Mouse (Mus musculus) forebrain, postnatal 0 days (tissue): ENCODE data around the gene Tubgcp4. TPM values are rescaled to one million over a fixed set of nuclear protein-coding genes. Genes with fewer than 3 reads are reported as not detected.
A peak's percentile ranks its signal among the peaks of the same experiment; 100 is the strongest.
"Not testable (repeated sequence)": the region's sequence is repeated elsewhere in the genome, so short reads cannot be mapped to it uniquely, and the experiment has no call there.

Experiments used
- ATAC-seq: fragments of 200-750 bp; cut with Nextera tagmentation; 2 replicates; pipeline ENCODE4 v1.8.0; 2017; ENCODE audit warnings: mild to moderate bottlenecking, moderate library complexity
- DNase-seq: peaks from one replicate; pipeline ENCODE4 v3.0.0-alpha.2; 2015
- H3K27ac ChIP-seq: fragments of 300-500 bp; sonication (generic); 2 replicates; pipeline ENCODE4 v1.5.1; 2014; ENCODE audit warnings: low read depth, mild to moderate bottlenecking, antibody characterized with exemption, low read length, moderate library complexity, mixed read lengths
- H3K27me3 ChIP-seq: fragments of 300-500 bp; sonication (generic); 2 replicates; pipeline ENCODE4 v1.6.1; 2014; ENCODE audit warnings: mild to moderate bottlenecking, low read length, mixed read lengths; ENCODE audit not compliant: insufficient read depth
- H3K36me3 ChIP-seq: fragments of 300-500 bp; sonication (generic); 2 replicates; pipeline ENCODE4 v1.6.1; 2014; ENCODE audit warnings: mild to moderate bottlenecking, moderate library complexity; ENCODE audit not compliant: insufficient read depth
- H3K4me1 ChIP-seq: fragments of 300-500 bp; sonication (generic); 2 replicates; pipeline ENCODE4 v1.6.1; 2014; ENCODE audit warnings: antibody characterized with exemption; ENCODE audit not compliant: insufficient read depth
- H3K4me2 ChIP-seq: fragments of 300-500 bp; sonication (generic); 2 replicates; pipeline ENCODE4 v1.6.1; 2014; ENCODE audit warnings: low read depth, mild to moderate bottlenecking, moderate library complexity
- H3K4me3 ChIP-seq: fragments of 300-500 bp; sonication (generic); 2 replicates; pipeline ENCODE4 v1.5.1; 2014; ENCODE audit warnings: low read depth, low read length, mixed read lengths
- H3K9ac ChIP-seq: fragments of 300-500 bp; sonication (generic); 2 replicates; pipeline ENCODE4 v1.6.1; 2014; ENCODE audit warnings: mild to moderate bottlenecking
- H3K9me3 ChIP-seq: fragments of 300-500 bp; sonication (generic); 2 replicates; pipeline ENCODE4 v1.6.1; 2016; ENCODE audit warnings: low read length
- CTCF ChIP-seq: sonication (generic); IDR thresholded peaks from 2 replicates; pipeline ENCODE4 v1.5.1; 2016; ENCODE audit warnings: antibody characterized with exemption, control low read depth, low read depth
- WGBS: fragments of 180-500 bp; shearing (Covaris S2); extraction: QIAGEN DNeasy Blood & Tissue Kit; methylation state at CpG from one replicate; pipeline ENCODE4 v1.1.7; 2014; 5-methylcytosine and 5-hydroxymethylcytosine counted together
- polyA plus RNA-seq: library from polyadenylated mRNA; unstranded; fragments of >200 nt; fragmentation: Nextera tagmentation; extraction: Ambion mirVana; gene quantifications from 2 replicates; pipeline ENCODE4 v1.2.1, GENCODE M21; 2015
- total RNA-seq: library from RNA; depleted of rRNA; stranded (reverse); fragments of >200 nt; gene quantifications from 2 replicates; pipeline ENCODE4 v1.2.3, GENCODE M21; 2014; rRNA removed

Tubgcp4 gene
- 26.1 and 29.7 TPM in 2 replicates for total RNA-seq
- 12.4 and 18.5 TPM in 2 replicates for polyA plus RNA-seq

DNA sequence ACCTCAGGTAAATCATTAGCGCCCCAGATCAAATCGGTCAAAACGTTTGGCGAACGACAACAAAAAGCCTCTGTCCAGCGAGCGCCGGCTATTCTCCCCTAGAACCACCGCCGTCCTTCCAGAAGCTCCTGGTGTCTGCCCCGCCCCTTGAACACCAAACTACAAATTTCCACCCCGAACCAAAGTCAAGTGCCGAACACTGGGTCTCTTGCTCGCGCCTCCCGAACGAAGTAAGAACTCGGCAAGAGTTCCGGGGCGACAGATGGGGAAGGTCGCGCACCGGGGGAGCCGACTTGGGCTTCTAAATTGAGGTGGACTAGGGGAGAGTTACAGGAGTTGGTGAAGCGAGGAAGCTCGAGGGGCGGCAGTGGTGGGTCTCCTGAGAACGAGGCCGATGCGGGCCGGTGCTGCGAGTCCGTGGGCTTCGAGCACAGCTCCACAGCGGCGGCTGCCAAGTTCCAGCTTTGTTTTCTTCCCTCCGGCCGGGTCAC lies at the start of gene Tubgcp4:
TSS of gene Tubgcp4 (plus strand) at position 174 of the 491 bp plus-strand sequence.
- TF ChIP-seq CTCF: no peak
- Histone ChIP-seq H3K4me3 (peak within 1 kb of the TSS; percentile 89), H3K27ac (peak within 1 kb of the TSS; percentile 76), H3K9ac (peak within 1 kb of the TSS; percentile 71), H3K4me1 (peaks cover 13% of the 10 kb centered on the region), H3K4me2 (peak within 1 kb of the TSS; percentile 71), H3K9me3 (no peaks in the 10 kb centered on the region), H3K36me3 (peaks cover 19% of the 10 kb centered on the region), H3K27me3 (no peaks in the 10 kb centered on the region)
- peak; percentile 54 for ATAC-seq
- under 1% methylated on average over 36 of the region's 38 CpGs for WGBS
- no peak for DNase-seq

DNA sequence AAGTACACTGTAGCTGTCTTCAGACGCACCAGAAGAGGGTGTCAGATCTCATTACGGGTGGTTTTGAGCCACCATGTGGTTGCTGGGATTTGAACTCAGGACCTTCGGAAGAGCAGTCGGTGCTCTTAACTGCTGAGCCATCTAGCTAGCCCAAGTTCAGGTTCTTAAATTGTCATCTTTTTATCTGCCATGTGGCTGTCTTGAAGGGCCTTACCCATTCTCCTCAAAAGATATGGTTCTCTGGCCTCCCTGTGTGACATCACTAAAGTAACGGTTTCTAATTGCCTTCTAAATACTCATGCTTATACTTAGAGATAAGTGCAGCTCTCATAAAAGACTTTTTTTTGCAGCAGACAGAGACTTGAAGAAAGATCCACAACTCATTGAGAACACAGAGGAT lies 44.2 kb upstream of the Tubgcp4 start:
- WGBS: 90% methylated on average over 5 of the region's 5 CpGs
- DNase-seq, H3K4me3 ChIP-seq, H3K4me1 ChIP-seq, ATAC-seq, H3K36me3 ChIP-seq, H3K9me3 ChIP-seq, H3K27ac ChIP-seq, H3K4me2 ChIP-seq, H3K27me3 ChIP-seq, H3K9ac ChIP-seq: not testable (repeated sequence)

DNA sequence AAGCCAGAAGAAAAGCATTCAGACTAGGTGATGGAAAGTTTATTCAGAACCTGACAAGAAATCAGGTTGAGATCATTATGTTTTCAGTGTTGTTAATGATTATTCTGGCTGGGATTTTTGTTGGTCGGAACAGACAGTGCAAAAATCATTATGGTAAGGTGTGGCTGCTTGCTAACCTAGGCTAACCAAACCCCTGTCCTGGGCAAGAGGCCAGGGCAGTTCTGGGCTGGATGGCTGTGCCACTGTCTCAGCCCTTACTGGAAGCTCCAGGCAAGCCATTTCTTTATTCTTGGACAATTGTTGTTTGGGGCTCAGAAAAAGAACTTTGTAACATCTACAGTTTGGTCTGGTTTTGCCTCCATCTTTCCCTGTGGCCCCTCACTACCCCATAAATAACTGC lies 42.9 kb upstream of the Tubgcp4 start:
- no peak for ATAC-seq
- WGBS: 70% methylated on average over 1 of the region's 1 CpGs
- Histone ChIP-seq H3K27me3 (no peaks in the 10 kb centered on the region), H3K4me3 (no peak overlapping the region), H3K9ac (no peak overlapping the region), H3K9me3 (no peaks in the 10 kb centered on the region), H3K4me1 (no peaks in the 10 kb centered on the region), H3K36me3 (no peaks in the 10 kb centered on the region), H3K4me2 (no peak overlapping the region), H3K27ac (no peak overlapping the region)
- no peak for DNase-seq
- TF ChIP-seq CTCF: no peak

DNA sequence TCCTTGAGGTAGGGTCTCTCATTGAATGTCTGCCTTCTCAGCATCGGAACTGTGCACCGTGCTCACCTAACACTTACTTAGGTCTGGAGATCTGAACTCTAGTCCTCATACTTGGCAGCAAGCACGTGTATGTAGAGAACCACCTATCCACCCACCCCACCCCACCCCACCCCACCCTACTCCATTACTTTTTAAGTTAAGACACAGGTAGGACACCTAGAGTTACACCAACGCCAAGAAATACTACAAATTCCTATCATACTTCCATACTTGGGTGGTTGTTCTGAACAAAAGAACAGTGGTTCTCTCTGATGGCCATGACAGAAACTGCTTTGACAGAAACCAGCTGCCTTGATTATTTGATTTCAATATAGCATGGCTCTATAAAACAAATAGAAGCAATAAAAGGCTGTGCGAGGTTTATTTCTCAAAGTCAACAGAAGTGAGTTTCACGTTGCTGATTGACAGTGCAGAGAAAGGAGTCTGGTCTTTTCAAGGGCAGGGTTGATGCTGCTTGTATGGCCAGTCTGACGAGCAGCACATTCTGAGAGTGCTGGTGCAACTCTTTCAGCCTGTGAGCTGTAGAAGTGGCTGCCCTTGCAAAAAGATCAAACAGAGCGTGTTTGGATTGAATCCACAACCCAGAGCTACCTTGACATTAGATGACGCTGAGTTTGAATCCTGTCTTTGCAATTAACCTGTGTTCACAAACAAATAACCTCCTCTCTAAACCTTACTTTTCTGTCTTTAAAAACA lies 41.4 kb upstream of the Tubgcp4 start:
- H3K4me2 ChIP-seq: no peak overlapping the region
- no peak overlapping the region for H3K27ac ChIP-seq
- no peaks in the 10 kb centered on the region for H3K27me3 ChIP-seq
- ATAC-seq (no peak), DNase-seq (no peak)
- TF ChIP-seq CTCF: no peak
- no peaks in the 10 kb centered on the region for H3K36me3 ChIP-seq
- H3K4me3 ChIP-seq: no peak overlapping the region
- 71% methylated on average over 9 of the region's 9 CpGs for WGBS
- H3K4me1 ChIP-seq: no peaks in the 10 kb centered on the region
- no peak overlapping the region for H3K9ac ChIP-seq
- no peaks in the 10 kb centered on the region for H3K9me3 ChIP-seq

DNA sequence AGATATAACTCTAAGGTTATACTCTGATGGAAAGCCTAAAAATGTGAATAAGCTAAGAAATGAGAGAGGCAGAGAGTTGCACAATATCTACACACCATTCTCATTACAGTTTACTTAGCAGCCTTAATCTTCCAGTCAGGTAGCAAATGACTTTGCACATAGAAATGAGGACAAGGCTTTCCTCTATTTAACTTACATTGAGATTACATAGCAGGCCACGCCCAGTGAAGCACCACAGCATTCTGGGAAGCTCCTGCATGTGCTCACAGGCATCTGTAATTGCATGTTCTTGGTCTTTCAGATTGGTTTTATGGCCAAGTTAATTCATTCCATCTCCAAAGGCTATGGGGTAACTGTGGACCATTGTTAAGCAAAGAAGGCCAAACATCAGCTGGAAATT lies 37.6 kb upstream of the Tubgcp4 start:
- Histone ChIP-seq H3K9ac (no peak overlapping the region), H3K4me2 (no peak overlapping the region), H3K9me3 (no peaks in the 10 kb centered on the region), H3K36me3 (0 out of 2 replicates have a peak, but pooled peaks cover 4% of the 10 kb centered on the region), H3K27me3 (no peaks in the 10 kb centered on the region), H3K4me1 (0 out of 2 replicates have a peak, but pooled peaks cover 3% of the 10 kb centered on the region), H3K4me3 (no peak overlapping the region), H3K27ac (no peak overlapping the region)
- 77% methylated on average over 1 of the region's 1 CpGs for WGBS
- no peak for ATAC-seq
- DNase-seq: no peak
- TF ChIP-seq CTCF: no peak

DNA sequence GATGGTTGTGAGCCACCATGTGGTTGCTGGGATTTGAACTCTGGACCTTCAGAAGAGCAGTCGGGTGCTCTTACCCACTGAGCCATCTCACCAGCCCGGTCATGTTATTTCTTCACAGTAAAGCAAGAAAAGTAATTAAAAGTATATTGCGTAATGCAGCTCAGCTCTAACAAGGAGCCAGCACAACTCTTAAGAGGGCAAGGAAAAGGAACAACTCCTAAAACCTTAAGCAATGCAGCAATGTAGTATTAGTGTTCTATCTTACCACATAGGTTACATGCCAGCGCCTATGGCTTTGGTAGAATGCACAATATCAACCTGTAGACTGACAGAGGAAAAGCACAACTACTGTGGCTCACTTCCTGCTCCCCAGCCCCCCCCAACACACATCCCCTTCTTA lies 33.1 kb upstream of the Tubgcp4 start:
- H3K9me3 ChIP-seq: no peaks in the 10 kb centered on the region
- 0 out of 2 replicates have a peak, but pooled peaks cover 4% of the 10 kb centered on the region for H3K36me3 ChIP-seq
- WGBS: 98% methylated on average over 4 of the region's 4 CpGs
- ATAC-seq (no peak), DNase-seq (no peak)
- H3K4me2 ChIP-seq: no peak overlapping the region
- no peak overlapping the region for H3K27ac ChIP-seq
- no peaks in the 10 kb centered on the region for H3K27me3 ChIP-seq
- TF ChIP-seq CTCF: no peak
- no peak overlapping the region for H3K4me3 ChIP-seq
- peaks cover 25% of the 10 kb centered on the region for H3K4me1 ChIP-seq
- no peak overlapping the region for H3K9ac ChIP-seq

DNA sequence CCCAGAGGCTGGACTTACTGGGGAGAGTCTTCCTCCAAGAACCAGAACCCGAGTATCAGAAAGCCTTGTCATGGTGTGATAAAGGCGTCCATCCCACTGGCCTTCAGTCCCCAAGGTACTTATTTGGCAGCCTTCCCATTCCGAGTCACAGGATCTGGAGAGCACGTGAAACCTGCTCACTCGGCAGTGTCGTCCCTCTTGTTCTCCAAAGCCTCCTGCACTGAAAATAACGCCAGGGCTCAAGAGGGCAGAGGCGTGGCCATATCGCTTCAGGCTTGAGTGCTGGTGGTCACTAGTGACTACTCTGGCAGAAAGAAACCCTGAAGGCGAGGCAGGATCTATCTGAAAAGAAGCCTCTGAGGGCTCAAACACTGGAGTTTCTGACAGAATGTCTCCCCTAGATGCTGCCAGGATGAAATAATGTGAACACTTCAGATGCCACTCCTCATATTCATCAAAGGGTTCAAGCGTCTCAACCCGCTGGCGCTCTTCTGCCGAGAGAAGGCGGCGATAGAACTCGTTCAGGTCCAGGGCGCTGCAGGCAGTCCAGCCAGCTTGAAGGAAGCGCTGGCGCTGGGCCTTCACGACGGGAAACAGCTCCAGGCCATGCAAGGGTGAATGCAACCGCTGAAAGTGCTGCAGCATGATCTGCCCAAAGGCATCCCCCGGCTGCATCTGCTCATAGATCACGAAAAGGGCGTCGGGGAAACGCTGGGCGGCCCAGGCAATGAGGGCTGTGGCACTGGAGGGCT lies 31.0 kb upstream of the Tubgcp4 start:
- peaks cover 25% of the 10 kb centered on the region for H3K4me1 ChIP-seq
- H3K4me2 ChIP-seq: peak overlapping the region; percentile 61
- no peak for TF ChIP-seq CTCF
- H3K36me3 ChIP-seq: peaks cover 10% of the 10 kb centered on the region; the same call in 1 of the 2 replicates
- 43% methylated on average over 29 of the region's 29 CpGs for WGBS
- H3K9ac ChIP-seq: peak overlapping the region; percentile 81
- no peak for ATAC-seq
- no peaks in the 10 kb centered on the region for H3K27me3 ChIP-seq
- peak overlapping the region; percentile 68 for H3K4me3 ChIP-seq
- no peaks in the 10 kb centered on the region for H3K9me3 ChIP-seq
- DNase-seq: no peak
- peak overlapping the region; percentile 98 for H3K27ac ChIP-seq
